Mouse (Mus musculus): ENCODE measurements around the gene Cyp2d40. TPM values are rescaled to one million over a fixed set of nuclear protein-coding genes. Genes with fewer than 3 reads are reported as not detected.
"Not testable (repeated sequence)": the region's sequence is repeated elsewhere in the genome, so short reads cannot be mapped to it uniquely, and the experiment has no call there.

Cyp2d40 gene
- not detected in 2 replicates for total RNA-seq (2014; fragmentation: Nextera tagmentation)
- total RNA-seq (2017): not detected in 2 replicates

DNA sequence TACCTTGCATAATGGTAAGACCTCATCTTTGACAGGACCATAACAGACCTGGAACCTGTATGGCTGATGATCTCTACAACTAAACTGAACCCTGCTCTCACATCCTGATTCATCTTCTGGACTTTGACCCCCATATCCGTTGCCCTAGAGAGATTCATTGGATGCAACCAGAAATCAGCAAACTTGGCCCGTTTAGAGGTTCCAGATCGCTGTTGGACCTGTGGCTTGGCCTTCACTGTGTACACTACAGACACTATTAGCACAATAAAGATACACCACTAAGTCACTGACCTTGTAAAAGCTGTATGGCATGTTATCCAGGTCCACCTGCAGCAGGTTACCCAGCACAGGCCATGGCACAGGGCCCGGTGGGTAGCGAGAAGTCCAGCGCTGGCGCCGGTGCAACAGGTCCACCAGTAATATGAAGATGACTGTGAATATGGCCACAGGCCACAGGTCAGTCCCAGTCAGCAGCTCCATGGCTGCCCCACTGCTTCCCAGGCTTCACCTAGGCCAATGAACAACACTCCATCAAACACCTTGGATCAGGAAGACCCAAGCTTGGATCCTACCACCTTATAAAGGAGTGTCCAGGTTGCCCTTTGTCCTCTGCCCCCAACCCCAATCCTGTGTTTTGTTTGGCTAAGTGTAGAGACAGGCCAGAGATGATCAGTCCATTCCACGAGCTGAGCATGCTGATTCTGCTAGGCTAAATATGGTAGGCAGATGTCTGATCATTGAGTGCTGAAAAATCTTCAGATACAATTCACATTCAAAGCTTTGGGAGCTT is at the start of gene Cyp2d40:
Gene Cyp2d40, minus strand, starts transcription at position 553 of the 790 bp plus-strand sequence.
- ATAC-seq (replicated peaks; ENCODE audit: low FRiP score, low TSS enrichment, poor library complexity, severe bottlenecking): no peak

DNA sequence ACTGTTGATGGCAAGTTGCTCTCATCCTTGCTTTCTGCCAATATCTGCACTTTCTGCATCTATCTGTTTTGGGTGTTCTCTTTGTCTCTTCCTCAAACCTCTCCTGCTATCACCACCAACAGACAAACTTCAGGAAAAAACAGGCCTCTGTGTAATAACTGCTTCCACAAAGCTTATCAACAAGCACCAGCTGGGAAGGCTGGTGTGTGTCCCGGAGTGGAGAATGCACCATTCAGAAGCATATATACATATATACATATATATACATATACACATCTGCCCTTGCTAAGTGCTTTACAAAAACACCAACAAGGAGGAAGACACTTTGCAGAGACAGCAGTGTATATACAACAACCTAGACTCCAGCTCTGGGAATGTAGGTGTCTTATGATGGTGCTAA is 46.6 kb upstream of the Cyp2d40 start:
- ATAC-seq (replicated peaks; ENCODE audit: low FRiP score, low TSS enrichment, poor library complexity, severe bottlenecking): peak; percentile 80

DNA sequence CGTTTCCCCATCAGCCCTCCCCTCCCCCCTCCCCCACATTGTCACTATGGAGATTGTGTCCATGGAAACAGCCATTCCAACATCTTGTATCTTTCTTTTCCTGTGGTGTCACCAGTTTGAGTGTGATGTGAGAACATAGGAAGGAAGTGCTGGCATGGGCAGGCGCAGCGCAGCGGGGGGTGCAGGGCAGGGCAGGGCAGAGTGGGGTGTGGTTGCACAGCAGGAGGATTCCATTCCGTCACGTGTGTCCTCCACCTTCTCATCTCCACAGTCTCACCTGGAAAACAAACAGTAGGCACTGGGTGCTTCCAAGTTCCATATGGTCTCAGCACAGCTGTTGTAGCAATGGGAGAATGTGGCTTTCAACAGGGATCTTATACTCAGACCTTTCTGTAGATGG is 45.5 kb upstream of the Cyp2d40 start:
- ATAC-seq (replicated peaks; ENCODE audit: low FRiP score, low TSS enrichment, poor library complexity, severe bottlenecking): peak; percentile 48

DNA sequence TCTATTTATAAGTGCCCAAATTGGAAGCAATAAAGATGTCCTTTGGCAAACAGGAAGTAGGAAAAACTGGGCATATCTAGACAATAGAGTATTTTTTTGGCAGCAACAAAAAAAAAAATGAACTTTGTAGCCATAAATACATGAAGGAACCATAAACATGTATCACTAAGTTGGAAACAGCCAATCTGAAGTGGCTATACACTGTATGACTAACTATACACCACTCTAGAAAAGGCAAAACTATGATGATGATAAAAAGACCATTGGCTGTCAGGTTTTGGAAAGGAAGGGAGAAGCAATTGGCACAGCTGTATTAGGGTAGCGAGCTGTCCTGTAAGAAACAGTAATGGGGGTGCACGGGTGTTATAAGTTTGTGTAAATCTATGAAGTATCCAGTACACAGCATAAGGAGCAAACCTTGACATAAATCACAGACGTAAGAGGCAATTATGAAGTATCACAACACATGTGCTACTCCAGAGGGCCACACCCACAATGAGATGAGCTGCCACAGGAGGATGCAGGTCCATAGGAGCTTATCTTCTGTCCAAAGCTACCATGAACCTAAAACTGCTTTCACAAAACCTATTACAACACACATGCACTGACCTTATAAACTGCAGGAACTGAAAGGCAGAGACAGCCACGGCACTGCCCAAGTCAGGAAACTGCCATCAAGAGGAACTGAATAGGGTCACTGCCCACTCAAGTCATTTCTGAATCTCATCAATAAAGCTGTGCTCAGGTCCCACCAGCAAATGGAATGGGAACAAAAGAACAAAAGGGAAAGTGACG is 43.2 kb upstream of the Cyp2d40 start:
- no peak for ATAC-seq (replicated peaks; ENCODE audit: low FRiP score, low TSS enrichment, poor library complexity, severe bottlenecking)

DNA sequence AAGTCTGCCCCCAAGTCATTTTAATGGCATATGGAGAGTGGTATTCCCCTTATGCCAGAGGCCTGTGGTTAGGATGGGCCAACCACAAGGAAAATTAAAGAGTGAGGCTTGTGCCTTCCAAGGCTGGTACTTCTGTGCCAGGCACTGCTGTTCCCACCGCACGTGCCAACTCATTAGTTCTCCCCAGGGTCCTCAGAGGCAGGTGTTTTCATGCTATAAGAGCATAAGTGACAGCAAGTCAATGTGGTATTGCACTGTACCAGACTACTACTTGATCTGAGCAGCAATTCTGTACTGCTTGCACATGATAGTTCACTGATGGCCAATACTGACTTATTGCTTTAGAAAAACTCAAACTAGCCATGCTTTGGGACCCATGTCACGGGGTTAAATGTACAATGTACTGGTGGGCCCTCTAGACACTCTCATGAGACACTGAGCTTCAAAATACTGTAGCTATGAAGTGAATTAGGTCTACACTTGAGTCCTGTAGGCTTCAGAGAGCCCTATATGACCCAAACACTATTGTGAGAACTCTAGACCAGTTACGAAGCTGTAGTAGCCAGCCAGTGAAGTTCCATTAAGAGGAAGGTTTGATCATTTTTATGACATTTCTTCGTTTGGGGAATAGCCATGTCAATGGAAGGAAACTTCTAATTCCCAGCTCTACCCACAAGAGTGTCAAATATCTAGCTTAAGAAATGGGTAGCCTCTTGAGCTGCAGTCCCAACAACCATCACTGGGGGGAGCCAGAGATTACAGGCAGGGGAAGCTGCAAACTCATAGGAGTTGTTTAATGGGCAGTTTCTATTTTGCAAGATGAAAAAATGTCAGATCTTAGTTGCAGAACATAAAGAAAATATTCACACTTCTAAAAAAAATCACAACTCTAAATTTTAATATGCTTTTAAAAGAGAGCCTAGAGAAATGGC is 41.0 kb upstream of the Cyp2d40 start:
- no peak; the same call in 1 of the 2 replicates for ATAC-seq (replicated peaks; ENCODE audit: low FRiP score, low TSS enrichment, poor library complexity, severe bottlenecking)

- no peak for ATAC-seq (replicated peaks; ENCODE audit: low FRiP score, low TSS enrichment, poor library complexity, severe bottlenecking)
Observed at GRCm38 (mm10) chr15:82795936-82796440, 32.0 kb upstream of the Cyp2d40 start.

GRCm38 (mm10) chr15:82794277-82794676 is 30.3 kb upstream of the Cyp2d40 start, which contains the start of gene Cyp2d26:
Cyp2d26 (minus strand) TSS chr15:82794294.
- ATAC-seq (replicated peaks; ENCODE audit: low FRiP score, low TSS enrichment, poor library complexity, severe bottlenecking): no peak

DNA sequence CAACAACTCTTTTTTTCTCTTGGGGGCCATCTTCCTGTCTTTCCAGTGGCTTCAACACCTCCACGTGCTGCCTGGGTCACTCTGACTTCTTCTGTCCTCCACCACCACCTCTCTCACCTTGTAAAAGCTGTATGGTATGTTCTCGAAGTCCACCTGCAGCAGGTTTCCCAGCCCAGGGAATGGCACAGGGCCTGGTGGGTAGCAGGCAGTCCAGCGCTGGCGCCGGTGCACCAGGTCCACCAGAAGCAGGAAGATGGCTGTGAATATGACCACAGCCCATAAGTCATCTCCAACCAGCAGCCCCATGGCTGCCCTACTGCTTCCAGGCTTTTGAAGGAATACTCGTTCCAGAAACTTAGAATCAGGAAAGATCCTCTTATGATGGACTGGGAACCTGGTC is 29.9 kb upstream of the Cyp2d40 start:
- ATAC-seq (replicated peaks; ENCODE audit: low FRiP score, low TSS enrichment, poor library complexity, severe bottlenecking): no peak

- ATAC-seq (replicated peaks; ENCODE audit: low FRiP score, low TSS enrichment, poor library complexity, severe bottlenecking): no peak
Observed at GRCm38 (mm10) chr15:82793454-82793853, 29.5 kb upstream of the Cyp2d40 start.

DNA sequence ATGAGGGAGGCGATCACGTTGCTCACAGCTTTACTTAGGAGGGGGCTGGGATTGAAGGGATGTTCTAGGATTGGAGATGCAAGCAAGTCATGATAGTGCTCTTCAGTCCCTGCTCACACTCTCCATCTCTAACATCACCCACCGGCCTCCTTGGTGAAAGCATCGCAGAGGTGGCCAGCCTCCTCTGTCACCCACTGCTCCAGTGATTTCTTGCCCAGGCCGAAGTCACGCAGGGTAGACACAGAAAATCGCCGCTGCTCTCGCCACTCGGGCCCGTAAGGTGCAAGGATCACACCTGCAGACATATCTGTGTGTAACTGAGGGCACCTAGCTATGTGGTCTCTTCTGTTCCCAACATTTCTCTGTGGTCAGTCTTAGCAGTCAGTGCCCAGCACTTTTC is 28.6 kb upstream of the Cyp2d40 start:
- no peak for ATAC-seq (replicated peaks; ENCODE audit: low FRiP score, low TSS enrichment, poor library complexity, severe bottlenecking)

GRCm38 (mm10) chr15:82784581-82784980 is 20.6 kb upstream of the Cyp2d40 start:
- ATAC-seq (replicated peaks; ENCODE audit: low FRiP score, low TSS enrichment, poor library complexity, severe bottlenecking): no peak

DNA sequence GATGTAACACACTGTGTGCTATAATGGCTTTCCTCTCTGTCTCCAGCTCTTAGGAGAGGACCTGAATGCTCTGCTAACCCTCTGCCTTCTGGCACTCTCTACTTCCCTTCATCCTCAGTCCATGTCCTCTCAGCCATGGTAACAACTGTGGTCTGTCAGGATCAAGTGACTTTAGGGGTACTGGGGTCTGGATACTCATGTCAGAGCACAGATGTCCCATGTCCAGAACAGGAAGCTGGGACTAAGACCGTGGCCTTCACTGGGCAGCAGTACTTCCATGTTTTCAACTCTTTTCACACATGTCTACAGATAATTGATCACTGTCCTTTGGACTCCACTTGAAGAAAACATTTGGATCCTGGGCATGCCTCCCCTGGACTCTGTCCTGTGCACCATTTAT is 19.8 kb upstream of the Cyp2d40 start:
- no peak for ATAC-seq (replicated peaks; ENCODE audit: low FRiP score, low TSS enrichment, poor library complexity, severe bottlenecking)

DNA sequence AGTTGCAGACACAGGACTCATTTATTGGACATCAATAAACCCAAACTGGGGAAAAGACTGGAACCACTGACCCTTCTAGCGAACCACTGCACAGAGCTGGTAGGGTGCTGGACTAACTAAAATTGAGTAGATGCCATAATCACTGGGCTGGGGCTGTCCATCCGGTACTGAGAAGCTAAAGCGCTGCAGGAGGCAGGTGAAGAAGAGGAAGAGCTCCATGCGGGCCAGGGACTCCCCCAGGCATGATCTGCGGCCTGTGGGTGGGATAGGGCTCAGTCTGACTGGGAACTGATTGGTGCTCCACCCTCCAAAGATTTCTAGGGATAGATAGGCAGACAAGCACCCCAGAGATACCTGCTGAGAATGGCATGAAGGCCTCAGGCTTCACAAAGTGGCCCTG is 13.9 kb upstream of the Cyp2d40 start:
- not testable (repeated sequence) for ATAC-seq (replicated peaks; ENCODE audit: low FRiP score, low TSS enrichment, poor library complexity, severe bottlenecking)

GRCm38 (mm10) chr15:82765943-82766342 is 2.0 kb upstream of the Cyp2d40 start:
- no peak for ATAC-seq (replicated peaks; ENCODE audit: low FRiP score, low TSS enrichment, poor library complexity, severe bottlenecking)

- no peak for ATAC-seq (replicated peaks; ENCODE audit: low FRiP score, low TSS enrichment, poor library complexity, severe bottlenecking)
Observed at GRCm38 (mm10) chr15:82764881-82765280, 898 bp upstream of the Cyp2d40 start.

DNA sequence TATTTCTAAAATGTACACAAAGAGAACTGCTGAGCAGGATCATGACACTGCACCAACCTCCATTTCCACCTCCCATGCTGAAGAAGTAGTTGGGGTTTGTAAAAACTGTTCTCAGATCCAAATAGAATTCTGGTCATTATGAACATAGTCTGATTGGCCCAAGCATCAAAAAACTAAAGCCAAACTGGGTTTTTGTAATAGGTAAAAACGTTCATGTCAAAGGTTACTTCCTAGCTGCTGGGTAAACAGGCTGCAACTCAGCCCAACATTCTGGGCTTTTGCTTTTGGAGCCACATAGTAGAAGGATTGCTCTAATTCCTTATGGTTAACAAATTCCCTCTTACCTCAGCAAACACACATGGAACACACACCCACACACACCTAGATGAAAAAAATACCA is 15.8 kb downstream of the Cyp2d40 start:
- ATAC-seq (replicated peaks; ENCODE audit: low FRiP score, low TSS enrichment, poor library complexity, severe bottlenecking): no peak

DNA sequence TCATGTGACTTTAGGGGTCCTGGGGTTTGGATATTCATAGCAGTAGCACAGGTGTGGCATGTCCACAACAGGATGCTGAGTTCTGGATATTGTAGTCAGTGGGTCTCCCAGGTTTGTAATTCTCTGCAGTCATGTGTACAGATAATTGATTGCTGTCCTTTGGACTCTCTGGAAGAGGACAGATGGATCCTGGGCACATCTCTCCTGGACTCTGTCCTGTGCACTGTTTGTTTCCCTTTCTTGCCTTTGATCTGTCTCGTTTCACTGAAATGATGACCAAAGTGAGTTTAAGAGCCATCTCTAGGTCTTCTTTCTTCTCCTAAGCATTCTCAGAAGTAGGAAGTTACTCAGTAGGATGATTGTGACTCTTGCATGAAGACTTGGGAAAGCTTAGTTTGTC is 16.5 kb downstream of the Cyp2d40 start:
- ATAC-seq (replicated peaks; ENCODE audit: low FRiP score, low TSS enrichment, poor library complexity, severe bottlenecking): no peak

GRCm38 (mm10) chr15:82733331-82733925 is 30.6 kb downstream of the Cyp2d40 start:
- ATAC-seq (replicated peaks; ENCODE audit: low FRiP score, low TSS enrichment, poor library complexity, severe bottlenecking): not testable (repeated sequence)

Data from megakaryocyte-erythroid progenitor cell, adult 5-6 weeks (primary cell).